Mouse (Mus musculus) urinary bladder, adult 18-20 months (tissue): ENCODE results near the gene Rpl26.

Experiments
- DNase-seq, 2 experiments: peaks; one replicate each; pipeline ENCODE4 v3.0.0; 2022; ENCODE audit warnings: low spot score in 2 of 2, mixed read lengths in 2 of 2

Rpl26 gene

DNA sequence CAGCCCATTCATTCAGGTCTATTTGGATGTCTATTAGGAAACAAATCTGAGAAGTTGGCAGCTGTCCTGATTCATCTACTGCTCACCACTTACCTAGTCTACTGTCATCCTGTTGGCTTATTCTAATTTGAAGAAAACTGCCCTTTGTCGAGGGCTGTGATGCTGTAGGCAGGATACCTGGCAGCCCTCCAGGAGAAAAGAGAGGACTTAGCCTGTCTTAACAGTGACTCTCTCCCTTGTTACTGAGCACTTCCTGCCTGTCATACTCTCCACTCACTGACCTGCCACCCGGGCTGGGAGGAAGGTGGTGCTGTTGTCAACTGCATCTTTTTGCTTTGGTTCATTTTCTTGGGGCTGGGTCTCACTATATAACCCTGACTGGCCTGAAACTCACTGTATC, 10.8 kb upstream of the Rpl26 start:
- DNase-seq = no peak

DNA sequence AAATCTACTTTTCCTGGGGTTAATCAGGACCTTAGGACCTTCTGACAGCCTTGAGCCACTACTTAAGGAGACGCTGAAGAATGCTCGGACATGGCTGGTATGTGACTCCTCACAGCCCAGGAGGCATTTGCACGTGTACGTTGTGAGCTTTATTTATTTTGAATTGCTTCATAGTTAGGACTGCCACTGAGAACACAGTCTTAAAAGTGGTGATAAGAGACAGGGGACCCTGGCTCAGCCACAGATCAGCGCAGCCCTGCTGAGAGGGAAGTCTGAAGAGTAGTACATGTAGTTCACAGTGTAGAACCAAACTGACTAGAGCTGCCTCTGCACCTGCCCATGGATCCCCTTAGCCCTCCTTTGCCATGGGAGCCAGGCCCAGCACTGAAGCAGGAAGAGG, 9.6 kb upstream of the Rpl26 start:
- DNase-seq = no peak

DNA sequence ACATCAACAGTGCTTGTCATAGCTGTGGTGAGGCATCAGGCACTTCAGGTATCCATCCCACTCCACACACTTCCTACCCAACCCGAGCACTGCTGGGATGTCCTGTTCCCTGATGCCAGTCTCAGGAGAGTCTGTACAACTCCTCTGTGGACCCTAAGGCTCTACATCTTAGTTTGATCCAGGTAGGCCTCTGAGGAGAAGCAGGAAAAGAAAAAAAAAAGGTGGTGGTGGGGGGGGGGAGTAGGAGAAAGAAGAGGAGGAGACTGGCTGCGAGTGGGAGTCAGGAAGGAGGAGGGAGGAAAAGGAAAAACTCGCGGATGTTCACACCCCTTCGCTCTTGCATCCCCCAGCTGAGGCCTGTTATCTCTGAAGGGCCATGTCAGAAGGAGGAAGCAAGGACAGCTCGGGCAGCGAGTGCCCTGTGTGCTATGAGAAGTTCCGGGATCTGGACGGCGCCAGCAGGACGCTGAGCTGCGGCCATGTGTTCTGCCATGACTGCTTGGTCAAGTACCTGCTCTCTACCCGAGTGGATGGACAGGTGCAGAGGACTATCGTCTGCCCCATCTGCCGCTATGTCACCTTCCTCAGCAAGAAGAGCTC, 9.1 kb upstream of the Rpl26 start:
- no peak for DNase-seq

DNA sequence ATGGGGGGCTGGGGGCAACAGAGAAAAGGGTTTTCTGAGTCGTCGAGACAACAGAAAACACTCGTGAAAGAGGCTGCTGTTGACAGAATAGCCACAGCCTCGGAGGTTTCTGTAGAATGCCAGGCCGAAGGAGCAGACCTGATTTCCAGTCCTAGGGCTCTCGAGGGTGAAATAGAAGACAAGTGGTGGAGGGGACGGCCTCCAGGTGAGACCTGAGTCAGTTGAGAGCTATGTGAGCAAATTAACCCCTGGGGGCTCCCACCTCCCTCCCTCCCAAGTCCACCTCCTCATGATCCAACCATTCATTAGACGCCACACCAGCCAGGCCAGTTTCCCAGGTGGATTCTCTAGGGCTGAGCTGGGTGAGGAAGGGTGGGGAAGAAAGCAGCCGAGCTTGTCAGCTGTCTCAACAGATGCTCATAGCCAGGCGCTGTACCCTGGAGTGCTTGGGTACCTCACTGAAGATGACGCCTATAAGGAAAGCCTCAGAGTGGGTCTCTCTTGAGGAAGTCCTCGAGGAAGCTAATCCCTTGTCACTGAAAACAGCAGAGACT, 7.4 kb upstream of the Rpl26 start:
- DNase-seq = no peak

DNA sequence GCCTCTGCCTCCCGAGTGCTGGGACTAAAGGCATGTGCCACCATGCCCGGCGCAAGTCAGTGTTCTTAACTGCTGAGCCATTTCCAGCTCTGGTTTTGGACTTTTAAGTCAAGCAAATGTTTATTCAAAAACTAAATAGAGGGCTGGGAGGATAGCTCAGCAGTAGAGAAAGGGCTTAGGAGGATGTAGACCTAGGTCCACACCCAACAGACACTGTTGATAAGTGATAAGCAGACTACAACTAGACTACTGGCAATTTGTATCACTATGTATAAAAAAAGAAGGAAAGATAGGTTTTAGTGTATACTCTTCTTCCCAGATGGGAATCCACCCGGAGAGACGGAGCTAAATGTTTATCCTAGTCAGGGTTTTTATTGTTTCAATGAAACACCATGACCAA, 5.1 kb upstream of the Rpl26 start:
- DNase-seq = no peak

DNA sequence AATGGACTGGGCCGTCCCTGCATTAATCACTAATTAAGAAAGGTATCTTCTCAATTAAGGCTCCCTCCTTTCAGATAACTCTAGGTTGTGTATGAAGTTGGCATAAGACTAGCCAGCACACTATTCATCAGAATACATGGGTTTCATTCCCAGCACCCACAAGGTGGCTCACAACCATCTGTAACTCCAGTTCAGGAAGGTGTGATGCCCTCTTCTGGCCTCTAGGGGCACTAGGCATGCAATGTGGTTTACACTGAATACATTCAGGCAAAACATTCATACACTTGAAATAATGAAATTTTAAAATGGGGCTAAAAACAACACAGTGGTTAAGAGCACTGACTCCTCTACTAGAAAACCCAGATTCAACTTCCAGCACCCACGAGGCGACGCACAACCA, 4.3 kb upstream of the Rpl26 start:
- no peak for DNase-seq

DNA sequence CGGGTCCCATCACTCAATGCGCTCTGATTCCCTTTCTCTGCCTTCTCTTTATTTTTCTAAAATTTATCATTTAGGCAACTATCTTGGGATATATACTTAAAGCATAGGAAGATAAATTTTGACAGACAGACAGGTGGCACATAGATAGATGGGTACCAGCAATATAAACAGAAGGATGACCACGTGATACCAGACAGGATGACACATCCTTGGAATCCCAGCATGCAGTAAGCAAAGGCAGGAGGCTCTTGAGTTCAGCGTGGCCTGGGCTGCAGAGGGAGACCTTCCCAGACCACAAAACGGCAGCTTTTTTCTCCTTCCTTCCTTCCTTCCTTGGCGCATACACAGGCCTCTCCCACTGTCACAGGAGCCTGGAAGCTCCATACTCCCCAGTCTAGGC, 3.5 kb upstream of the Rpl26 start:
- no peak for DNase-seq

DNA sequence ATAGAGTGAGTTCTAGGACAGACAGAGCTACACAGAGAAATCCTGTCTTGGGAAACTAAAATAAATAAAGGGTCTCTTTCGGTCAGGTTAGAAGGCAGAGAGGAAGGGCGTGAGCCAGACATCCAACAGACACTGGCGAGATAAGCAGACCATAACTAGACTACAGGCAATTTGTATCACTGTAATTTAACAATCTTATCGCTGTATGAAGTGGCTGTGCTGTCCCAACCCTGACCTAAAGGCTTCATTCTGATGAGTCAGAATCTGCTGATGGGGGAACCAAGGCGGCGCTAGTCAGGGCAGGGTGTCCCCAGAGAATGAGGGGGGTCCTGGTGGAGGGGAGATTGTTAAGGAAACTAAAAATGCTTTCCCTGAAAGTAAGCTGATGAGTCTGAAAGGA, 2.6 kb upstream of the Rpl26 start:
- DNase-seq = no peak

DNA sequence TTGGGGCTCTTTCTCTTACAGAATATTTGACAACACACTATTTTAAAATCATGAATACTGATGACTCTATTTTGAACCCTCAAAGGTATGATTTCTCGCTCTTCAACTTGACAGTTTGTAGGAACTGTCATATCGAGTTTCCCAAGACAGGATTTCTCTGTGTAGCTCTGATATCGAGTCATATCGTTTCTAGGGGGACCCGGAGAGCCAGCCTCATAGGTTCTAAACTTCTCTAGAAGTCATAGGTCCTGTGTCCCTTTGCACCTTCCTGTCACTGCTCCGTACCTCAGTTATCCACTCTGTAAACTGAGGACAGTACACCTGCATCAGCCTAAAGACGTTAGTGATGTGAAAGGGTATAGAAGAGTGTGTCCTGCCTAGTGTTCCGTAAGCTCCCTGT, 1.6 kb upstream of the Rpl26 start:
- no peak for DNase-seq

DNA sequence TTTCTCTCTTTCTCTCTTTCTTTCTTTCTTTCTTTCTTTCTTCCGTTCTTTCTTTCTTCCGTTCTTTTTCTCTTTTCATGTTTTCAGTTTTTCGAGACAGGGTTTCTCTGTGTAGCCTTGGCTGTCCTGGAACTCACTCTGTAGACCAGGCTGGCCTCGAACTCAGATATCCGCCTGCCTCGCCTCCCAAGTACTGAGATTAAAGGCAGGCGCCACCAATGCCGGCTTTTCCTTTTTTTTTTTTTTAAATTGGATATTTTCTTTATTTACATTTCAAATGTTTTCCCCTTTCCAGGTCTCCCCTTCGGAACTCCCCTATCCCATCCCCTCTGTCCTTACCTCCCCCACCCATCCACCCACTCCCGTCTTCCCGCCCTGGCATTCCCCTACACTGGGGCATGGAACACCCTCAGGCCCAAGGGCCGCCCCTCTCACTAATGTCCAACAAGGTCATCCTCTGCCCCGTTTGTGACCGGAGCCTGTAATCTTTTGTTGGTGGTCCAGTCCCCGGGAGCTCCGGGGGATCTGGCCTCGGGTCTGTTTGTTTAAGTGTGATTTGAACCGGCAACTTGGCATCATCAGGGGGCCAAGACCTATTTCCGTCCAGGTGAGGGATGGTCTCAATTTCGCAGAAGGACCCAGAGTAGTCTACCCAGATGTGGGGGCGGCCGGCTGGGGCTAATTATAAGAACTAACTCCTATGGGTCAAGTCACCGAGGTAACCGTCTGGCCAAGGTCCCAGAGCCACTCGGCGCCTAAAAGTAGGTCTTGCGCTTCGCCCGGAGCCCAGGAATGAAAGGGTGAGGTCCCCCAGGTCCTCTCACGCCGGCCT, 648 bp upstream of the Rpl26 start:
- no peak for DNase-seq

DNA sequence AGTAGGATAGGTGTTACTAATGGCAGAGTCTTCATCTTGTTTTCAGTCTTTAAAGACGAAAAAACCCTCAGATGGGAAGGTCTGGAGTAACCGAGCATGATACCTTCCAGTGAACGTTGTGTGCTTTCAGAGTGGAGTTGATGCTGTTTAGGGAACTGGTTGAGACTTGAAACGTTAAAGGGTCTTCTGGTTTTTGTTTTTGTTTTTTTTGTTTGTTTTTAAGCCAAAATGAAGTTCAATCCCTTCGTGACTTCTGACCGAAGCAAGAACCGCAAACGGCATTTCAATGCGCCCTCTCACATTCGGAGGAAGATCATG, 623 bp downstream of the Rpl26 start:
- DNase-seq = no peak

DNA sequence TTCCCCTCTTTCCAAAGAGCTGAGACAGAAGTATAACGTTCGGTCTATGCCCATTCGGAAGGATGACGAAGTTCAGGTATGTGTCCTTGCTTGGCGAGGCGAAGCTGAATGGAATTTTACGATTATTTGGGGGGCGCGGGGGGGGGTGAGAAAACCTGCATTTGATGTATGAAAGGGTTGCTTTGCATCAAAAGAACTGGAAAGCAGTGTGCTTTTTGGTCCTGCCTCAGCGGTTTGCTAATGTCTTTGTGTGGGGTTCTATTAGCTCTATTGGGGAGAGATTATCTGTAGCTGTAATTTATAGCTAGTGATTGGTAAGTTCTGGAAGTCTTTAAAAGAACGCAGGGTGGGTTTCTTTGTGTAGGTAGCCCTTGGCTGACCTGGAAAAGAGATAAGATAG, 984 bp downstream of the Rpl26 start:
- no peak for DNase-seq

DNA sequence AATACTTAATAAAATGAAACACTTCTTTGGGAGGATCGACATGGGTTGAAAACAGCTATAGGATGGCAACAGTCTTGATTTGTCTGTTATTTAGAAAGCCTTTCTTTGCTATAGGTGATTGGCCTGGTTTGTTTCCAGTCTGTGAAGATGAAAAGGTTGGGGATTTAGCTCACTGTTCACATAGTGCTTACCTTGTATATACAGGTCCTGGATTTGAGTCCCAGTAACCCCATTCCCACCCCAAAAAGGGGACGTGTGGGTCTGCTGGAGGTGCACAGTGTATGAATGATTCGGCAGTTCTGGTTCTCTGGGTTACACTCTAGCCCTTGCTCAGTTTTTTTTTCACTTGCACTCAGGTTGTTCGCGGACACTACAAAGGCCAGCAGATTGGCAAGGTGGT, 1.4 kb downstream of the Rpl26 start:
- no peak for DNase-seq

DNA sequence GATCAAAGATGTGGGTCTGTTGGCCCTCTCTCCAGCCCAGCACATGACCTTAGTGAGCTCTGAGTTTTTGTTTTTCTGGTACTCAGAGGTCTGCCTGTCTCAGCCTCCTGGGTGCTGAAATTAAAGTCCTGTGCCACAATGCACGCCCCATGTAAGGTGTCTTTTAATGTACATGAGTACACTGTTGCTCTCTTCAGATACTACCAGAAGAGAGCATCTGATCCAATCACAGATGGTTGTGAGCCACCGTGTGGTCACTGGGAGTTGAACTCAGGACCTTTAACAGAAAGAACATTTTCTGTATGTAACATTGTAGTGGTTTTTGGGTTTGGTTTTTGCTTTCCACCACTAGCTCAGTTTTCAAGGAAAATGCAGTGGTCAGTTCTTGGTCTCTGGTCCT, 2.4 kb downstream of the Rpl26 start:
- DNase-seq = no peak

DNA sequence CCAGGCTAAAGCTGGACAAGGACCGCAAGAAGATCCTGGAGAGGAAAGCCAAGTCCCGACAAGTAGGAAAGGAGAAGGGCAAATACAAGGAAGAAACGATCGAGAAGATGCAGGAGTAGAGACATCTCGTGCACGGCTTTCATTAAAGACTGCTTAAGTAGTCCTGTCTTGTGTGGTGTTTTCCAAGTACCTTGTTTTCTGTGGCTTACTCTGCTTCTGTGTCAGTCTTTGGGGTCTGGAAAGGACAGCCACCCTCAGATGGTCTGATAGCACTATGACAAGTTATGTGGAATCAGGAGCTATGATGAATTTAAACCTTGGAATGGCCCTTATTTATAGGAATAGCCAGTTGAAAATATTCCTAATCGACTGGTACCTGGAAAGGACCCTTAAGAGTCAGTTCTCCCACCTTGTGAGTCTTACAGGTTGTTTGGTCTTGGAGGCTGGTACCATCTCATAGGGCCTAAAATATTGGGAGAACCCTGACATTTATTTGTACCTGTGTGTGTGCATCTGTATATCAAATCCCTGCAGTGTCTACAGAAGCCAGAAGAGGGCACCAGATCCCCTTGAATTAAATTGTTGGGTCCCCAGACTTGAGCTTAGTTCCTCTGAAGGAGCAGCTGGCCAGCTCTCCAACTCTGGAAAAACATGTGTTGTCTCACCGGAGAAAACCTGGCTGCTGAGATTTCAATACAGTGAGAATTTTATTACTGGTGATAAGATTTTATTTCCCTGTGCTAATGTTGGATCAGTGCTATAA, 3.2 kb downstream of the Rpl26 start:
- peak in 1 of 2 experiments; percentile 24 for DNase-seq

DNA sequence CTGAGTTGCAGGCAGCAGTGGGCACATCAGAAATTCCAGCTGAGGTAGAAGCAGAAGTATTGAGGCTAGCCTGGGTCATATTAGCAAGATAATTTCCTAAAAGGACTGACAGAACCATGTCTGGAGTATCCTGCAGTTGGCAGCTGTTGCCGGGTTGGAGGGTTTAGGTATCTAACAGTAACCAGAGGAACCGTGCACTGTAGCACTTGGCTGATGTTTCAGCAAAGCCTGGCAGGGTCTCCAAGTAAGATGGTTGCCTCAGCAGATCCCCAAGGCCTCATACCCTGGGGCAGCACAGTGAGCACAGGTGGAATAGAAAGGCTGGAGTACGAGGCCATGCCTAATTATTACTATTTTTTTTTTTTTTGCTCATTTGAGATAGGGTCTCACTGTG, 3.8 kb downstream of the Rpl26 start:
- no peak for DNase-seq

DNA sequence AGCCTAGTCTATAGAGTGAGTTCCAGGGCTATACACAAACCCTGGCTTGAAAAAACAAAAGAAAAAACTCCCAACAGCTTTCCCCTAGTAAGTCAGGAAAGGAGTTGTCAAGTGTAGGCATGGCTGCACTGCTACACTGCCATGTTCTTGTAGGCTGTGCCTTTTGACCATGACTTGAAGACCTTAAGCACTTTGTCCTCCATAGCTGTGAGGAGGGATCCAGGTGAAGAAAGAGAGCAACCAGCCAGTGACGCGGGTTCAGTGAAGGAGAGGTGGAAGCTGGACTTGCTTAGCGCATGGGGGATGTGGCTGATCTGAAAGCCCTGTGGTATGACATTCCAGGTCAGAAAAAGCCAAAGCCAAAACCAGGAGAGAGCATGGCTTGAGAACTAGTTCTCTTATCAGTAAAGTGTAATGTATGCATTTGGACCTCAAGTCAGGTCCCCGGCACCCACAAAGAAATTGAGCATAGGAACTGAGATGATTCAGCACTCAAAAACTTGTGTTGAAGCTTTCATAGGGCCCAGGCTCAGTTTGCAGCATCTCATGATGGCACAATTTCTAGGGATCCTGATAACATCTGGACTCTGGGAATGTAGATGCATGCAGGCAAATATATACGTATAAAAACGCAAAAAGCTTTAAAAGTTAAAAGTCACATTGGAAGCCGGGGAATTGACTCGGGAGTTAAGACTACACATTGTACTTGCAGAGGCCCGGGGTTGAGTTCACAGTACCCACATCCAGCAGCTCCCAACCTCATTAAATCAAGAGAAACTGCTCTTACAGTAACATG, 4.5 kb downstream of the Rpl26 start:
- DNase-seq = no peak

DNA sequence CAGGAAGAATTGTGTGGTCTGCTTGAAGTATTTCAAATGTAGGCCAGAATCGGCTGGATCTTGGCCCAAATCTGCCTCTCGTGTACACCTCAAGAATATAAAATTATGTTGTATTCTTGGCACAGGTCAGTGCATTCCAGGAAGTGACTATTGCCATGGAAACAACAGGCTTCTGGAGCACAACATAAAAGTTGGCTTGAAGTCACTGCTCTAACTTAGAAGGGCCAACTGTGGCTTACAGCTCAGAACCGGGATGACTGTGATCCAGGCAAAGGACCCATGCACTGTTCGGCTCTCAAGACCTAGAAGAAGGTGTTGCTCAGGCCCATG, 5.0 kb downstream of the Rpl26 start:
- no peak for DNase-seq

DNA sequence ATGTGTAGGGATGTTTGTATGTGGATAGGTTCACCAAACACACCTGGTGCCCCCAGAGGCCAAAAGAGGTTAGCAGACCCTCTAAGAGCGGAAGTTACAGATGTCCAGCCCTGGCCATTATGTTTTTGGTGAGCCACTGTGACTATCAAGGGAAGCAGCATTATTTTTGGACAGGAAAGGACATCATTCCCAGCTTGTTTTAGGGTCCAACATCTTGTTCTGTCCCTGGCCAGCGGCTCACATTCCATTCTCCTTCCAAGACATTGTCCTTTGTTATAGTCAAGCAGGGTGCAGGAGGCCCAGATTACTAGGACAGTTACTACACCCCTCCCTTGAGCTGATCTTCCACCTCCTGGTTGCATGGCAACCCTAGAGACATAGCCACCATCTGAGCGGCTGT, 5.9 kb downstream of the Rpl26 start:
- no peak for DNase-seq

DNA sequence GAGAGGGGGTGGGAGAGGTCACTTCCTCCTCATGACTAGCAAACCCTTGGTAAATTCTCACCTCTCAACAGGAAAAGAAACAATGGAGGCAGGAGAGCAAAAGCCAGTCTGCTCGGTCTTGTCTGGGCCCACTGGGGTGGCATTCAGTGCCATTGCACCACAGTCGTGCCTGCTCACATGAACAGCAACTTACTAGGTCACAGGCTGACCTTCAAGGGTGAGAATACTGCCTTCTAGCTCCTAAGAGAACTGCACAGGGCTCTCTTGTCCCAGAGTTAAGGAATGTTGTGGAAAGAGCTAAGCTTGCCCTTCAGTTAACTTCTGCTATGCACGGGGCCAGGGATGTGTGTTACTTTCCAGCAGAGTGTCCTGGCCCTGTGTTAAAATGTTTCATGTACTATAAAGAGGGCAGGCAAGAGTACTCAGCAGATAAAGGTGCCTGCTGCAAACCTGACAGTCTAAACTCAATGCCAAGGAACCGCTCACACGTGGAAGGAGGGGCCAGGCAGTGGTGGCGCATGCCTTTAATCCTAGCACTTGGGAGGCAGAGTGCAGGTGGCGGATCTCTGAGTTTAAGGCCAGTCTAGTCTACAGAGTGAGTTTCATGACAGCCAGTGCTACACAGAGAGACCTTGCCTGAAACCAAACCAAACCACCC, 7.6 kb downstream of the Rpl26 start:
- DNase-seq = no peak

DNA sequence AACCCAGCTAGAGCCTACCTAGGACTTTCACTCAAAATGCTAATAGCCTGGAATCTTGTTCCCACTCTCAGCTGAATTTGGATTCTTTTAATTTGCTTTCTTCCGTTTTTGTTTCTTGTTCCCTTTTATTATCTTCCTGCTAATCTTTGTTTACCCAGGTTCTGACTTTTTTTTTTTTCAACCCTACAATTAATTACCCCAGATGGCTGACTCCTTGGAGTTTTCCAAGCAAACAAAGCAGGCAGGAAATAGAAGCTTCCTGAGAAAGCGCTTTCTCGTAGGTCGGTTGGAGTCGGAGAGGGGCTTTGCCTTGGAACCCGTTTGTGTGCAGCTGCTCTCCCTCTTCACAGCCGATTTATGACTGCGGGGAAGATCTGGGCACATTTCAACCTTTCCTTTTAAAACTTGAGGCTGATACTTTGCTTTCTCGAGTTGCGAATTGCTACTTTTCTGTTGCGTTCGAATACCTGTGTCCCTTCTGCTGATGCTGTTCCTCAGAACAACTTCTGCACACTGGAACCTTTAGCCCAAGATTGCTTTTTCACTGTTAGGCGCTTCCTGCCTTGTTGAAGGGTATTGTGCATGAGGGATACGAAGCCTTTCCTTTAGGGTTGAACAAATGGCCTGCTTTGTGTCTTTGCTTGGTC, 10.3 kb downstream of the Rpl26 start:
- DNase-seq = no peak
